Mouse (Mus musculus) T-helper 2 cell (primary cell): ENCODE data around the gene St7.

Experiments used
- in situ Hi-C: fragments of 300-600 bp; cut with MboI, MseI; formaldehyde crosslinking; loops from one replicate; pipeline ENCODE4 v1.15.1; 2025; ENCODE audit warnings: high pct_unique_total_duplicates

Gene St7

GRCm38 (mm10) chr6:17811531-17811930 is 118.8 kb downstream of the St7 start:
- in situ Hi-C loops, result no loop called here

- in situ Hi-C loops, result no loop called here
Observed at GRCm38 (mm10) chr6:17814074-17814649, 121.4 kb downstream of the St7 start.

- in situ Hi-C loops, result no loop called here
Observed at GRCm38 (mm10) chr6:17816865-17817435, 124.2 kb downstream of the St7 start.

- in situ Hi-C loops, result no loop called here
Observed at GRCm38 (mm10) chr6:17823614-17824013, 130.9 kb downstream of the St7 start.

- in situ Hi-C loops, result loop anchor here (25.0 kb wide), 1 partner anchor 737 kb away; no protein-coding TSS in a partner anchor
Observed at GRCm38 (mm10) chr6:17824735-17825134, 132.0 kb downstream of the St7 start.

- in situ Hi-C loops, result loop anchor here (25.0 kb wide), 1 partner anchor 741 kb away; no protein-coding TSS in a partner anchor
Observed at GRCm38 (mm10) chr6:17828382-17828781, 135.6 kb downstream of the St7 start.

GRCm38 (mm10) chr6:17829981-17830380 is 137.2 kb downstream of the St7 start:
- in situ Hi-C loops, result loop anchor here (25.0 kb wide), 1 partner anchor 743 kb away; no protein-coding TSS in a partner anchor

GRCm38 (mm10) chr6:17834493-17834892 is 141.8 kb downstream of the St7 start:
- in situ Hi-C loops, result loop anchor here (25.0 kb wide), 1 partner anchor 747 kb away; no protein-coding TSS in a partner anchor

- in situ Hi-C loops, result loop anchor here (25.0 kb wide), 1 partner anchor 748 kb away; no protein-coding TSS in a partner anchor
Observed at GRCm38 (mm10) chr6:17835693-17836092, 143.0 kb downstream of the St7 start.

GRCm38 (mm10) chr6:17837676-17838075 is 144.9 kb downstream of the St7 start:
- in situ Hi-C loops, result loop anchor here (25.0 kb wide), 1 partner anchor 750 kb away; no protein-coding TSS in a partner anchor

GRCm38 (mm10) chr6:17840431-17840830 is 147.7 kb downstream of the St7 start:
- in situ Hi-C loops, result loop anchor here (5.0 to 25.0 kb wide), 3 partner anchors 113 to 753 kb away; no protein-coding TSS in a partner anchor

- in situ Hi-C loops, result loop anchor here (5.0 to 25.0 kb wide), 3 partner anchors 115 to 755 kb away; no protein-coding TSS in a partner anchor
Observed at GRCm38 (mm10) chr6:17842759-17843158, 150.0 kb downstream of the St7 start.

- in situ Hi-C loops, result no loop called here
Observed at GRCm38 (mm10) chr6:17851316-17851715, 158.6 kb downstream of the St7 start.

- in situ Hi-C loops, result no loop called here
Observed at GRCm38 (mm10) chr6:17853587-17854274, 161.0 kb downstream of the St7 start.

GRCm38 (mm10) chr6:17855616-17856015 is 162.9 kb downstream of the St7 start:
- in situ Hi-C loops, result no loop called here

- in situ Hi-C loops, result no loop called here
Observed at GRCm38 (mm10) chr6:17859564-17859963, 166.8 kb downstream of the St7 start.

- in situ Hi-C loops, result loop anchor here (10.0 kb wide), 1 partner anchor 1066 kb away; no protein-coding TSS in a partner anchor
Observed at GRCm38 (mm10) chr6:17860463-17860862, 167.7 kb downstream of the St7 start.

- in situ Hi-C loops, result loop anchor here (10.0 kb wide), 1 partner anchor 1073 kb away; no protein-coding TSS in a partner anchor
Observed at GRCm38 (mm10) chr6:17867796-17868195, 175.1 kb downstream of the St7 start.

- in situ Hi-C loops, result no loop called here
Observed at GRCm38 (mm10) chr6:17871831-17872372, 179.2 kb downstream of the St7 start.

- in situ Hi-C loops, result no loop called here
Observed at GRCm38 (mm10) chr6:17875606-17876005, 182.9 kb downstream of the St7 start.

GRCm38 (mm10) chr6:17876023-17876613 is 183.4 kb downstream of the St7 start:
- in situ Hi-C loops, result no loop called here
